ENCODE assay signal across 8 mouse cellular contexts in genomic region chr4:152434836-152435235, GRCm38 (mm10). TPM values are rescaled to one million over a fixed set of nuclear protein-coding genes. Genes with fewer than 3 reads are reported as not detected.
DNase-seq lines count a peak whose midpoint lies in the region; ATAC-seq and TF ChIP-seq lines count a peak whose summit lies in the region.

No protein-coding gene starts in this region.

- DNase-seq in CD4-positive helper T cell, adult 2 months (ENCODE audit: low read depth, low spot score), result peak; percentile 71
- peak; percentile 28 for DNase-seq in c-Kit-negative CD71-positive TER-119-positive erythroid progenitor cells, embryonic 14.5 days (ENCODE audit: low read depth, low spot score)
- DNase-seq in forebrain, embryonic 11.5 days (ENCODE audit: low spot score), result peak; percentile 96
- DNase-seq in kidney, postnatal 10 days, result peak; percentile 94
- DNase-seq in liver, adult 2 months (ENCODE audit: extremely low read depth, low read depth, low spot score), result peak; percentile 29
- peak; percentile 91 for DNase-seq in neural tube, embryonic 11.5 days (ENCODE audit: low spot score)

- H3K9me3 ChIP-seq in forebrain, embryonic 11.5 days (ENCODE audit: control insufficient read depth, low read length), result no peaks in the 10 kb centered on the region
- no peaks in the 10 kb centered on the region for H3K9me3 ChIP-seq in heart, embryonic 15.5 days (replicated peaks)
- no peaks in the 10 kb centered on the region for H3K9me3 ChIP-seq in neural tube, embryonic 11.5 days (ENCODE audit: control insufficient read depth, low read length)
- no peaks in the 10 kb centered on the region for H3K9me3 ChIP-seq in stomach, embryonic 16.5 days (replicated peaks; ENCODE audit: control insufficient read depth, low read length)

- H3K4me2 ChIP-seq in forebrain, embryonic 11.5 days (ENCODE audit: low read depth, low read length, severe bottlenecking), result peak overlapping the region; percentile 52
- H3K4me2 ChIP-seq in heart, embryonic 15.5 days, result peak overlapping the region; percentile 51
- H3K4me2 ChIP-seq in neural tube, embryonic 11.5 days (ENCODE audit: low read depth), result peak overlapping the region; percentile 51
- peak overlapping the region; percentile 48 for H3K4me2 ChIP-seq in stomach, embryonic 16.5 days (ENCODE audit: low read depth, low read length)

- H3K36me3 ChIP-seq in forebrain, embryonic 11.5 days (ENCODE audit: control insufficient read depth, insufficient read depth, low read length), result no peaks in the 10 kb centered on the region
- H3K36me3 ChIP-seq in heart, embryonic 15.5 days, result no peaks in the 10 kb centered on the region
- no peaks in the 10 kb centered on the region for H3K36me3 ChIP-seq in liver, adult 2 months (ENCODE audit: control insufficient read depth, insufficient read depth, low read length)
- H3K36me3 ChIP-seq in neural tube, embryonic 11.5 days (ENCODE audit: control insufficient read depth, insufficient read depth, low read length), result no peaks in the 10 kb centered on the region
- H3K36me3 ChIP-seq in stomach, embryonic 16.5 days (ENCODE audit: control insufficient read depth, insufficient read depth, low read length), result no peaks in the 10 kb centered on the region

- TF ChIP-seq POLR2A in liver, adult 2 months (IDR thresholded peaks at IDR 0.05; ENCODE audit: extremely low read depth, insufficient read depth, low read length), result no peak

- WGBS in forebrain, embryonic 11.5 days, result 1% methylated on average over 9 of the region's 9 CpGs
- 10% methylated on average over 9 of the region's 9 CpGs for WGBS in heart, embryonic 15.5 days
- WGBS in liver, adult 2 months, result 5% methylated on average over 9 of the region's 9 CpGs
- WGBS in neural tube, embryonic 11.5 days, result 0% methylated on average over 9 of the region's 9 CpGs
- WGBS in stomach, embryonic 16.5 days, result 5% methylated on average over 9 of the region's 9 CpGs

- H3K79me2 ChIP-seq in liver, adult 2 months (ENCODE audit: control insufficient read depth, insufficient read depth, low read length), result no peaks in the 10 kb centered on the region

- no peak overlapping the region for H3K27ac ChIP-seq in forebrain, embryonic 11.5 days (ENCODE audit: low read depth, low read length)
- H3K27ac ChIP-seq in heart, embryonic 15.5 days, result no peak overlapping the region
- no peak overlapping the region for H3K27ac ChIP-seq in liver, adult 2 months (replicated peaks; ENCODE audit: insufficient read depth, low read depth, low read length)
- H3K27ac ChIP-seq in neural tube, embryonic 11.5 days (ENCODE audit: low read depth, low read length), result no peak overlapping the region
- H3K27ac ChIP-seq in stomach, embryonic 16.5 days (ENCODE audit: low read length), result no peak overlapping the region

- ATAC-seq in forebrain, embryonic 11.5 days (replicated peaks; ENCODE audit: low FRiP score), result peak; percentile 93
- peak; percentile 74 for ATAC-seq in heart, embryonic 15.5 days (replicated peaks; ENCODE audit: insufficient number of reproducible peaks, insufficient read depth, low FRiP score, low read depth)
- peak; percentile 93 for ATAC-seq in neural tube, embryonic 11.5 days (ENCODE audit: insufficient read depth, low FRiP score, low TSS enrichment)
- peak; percentile 79 for ATAC-seq in stomach, embryonic 16.5 days (ENCODE audit: insufficient read depth, low FRiP score)

- no peak overlapping the region; the same call in 1 of the 2 replicates for H3K4me3 ChIP-seq in forebrain, embryonic 11.5 days (ENCODE audit: low read depth, low read length)
- H3K4me3 ChIP-seq in heart, embryonic 15.5 days, result 0 out of 2 replicates have a peak overlapping the region, but pooled peaks have one; percentile 14
- no peak overlapping the region for H3K4me3 ChIP-seq in liver, adult 2 months (ENCODE audit: insufficient read depth, low read depth, low read length)
- no peak overlapping the region; the same call in 1 of the 2 replicates for H3K4me3 ChIP-seq in neural tube, embryonic 11.5 days (ENCODE audit: low read depth, low read length)
- peak overlapping the region; percentile 23 for H3K4me3 ChIP-seq in stomach, embryonic 16.5 days (replicated peaks; ENCODE audit: low read length)

- H3K4me1 ChIP-seq in forebrain, embryonic 11.5 days (replicated peaks; ENCODE audit: control insufficient read depth, insufficient read depth, low read length), result no peaks in the 10 kb centered on the region; the same call in 1 of the 2 replicates
- H3K4me1 ChIP-seq in heart, embryonic 15.5 days (replicated peaks), result 0 out of 2 replicates have a peak, but pooled peaks cover 4% of the 10 kb centered on the region
- no peaks in the 10 kb centered on the region for H3K4me1 ChIP-seq in liver, adult 2 months (ENCODE audit: control insufficient read depth, insufficient read depth, low read length)
- H3K4me1 ChIP-seq in neural tube, embryonic 11.5 days (ENCODE audit: control insufficient read depth, insufficient read depth, low read length), result no peaks in the 10 kb centered on the region
- 0 out of 2 replicates have a peak, but pooled peaks cover 3% of the 10 kb centered on the region for H3K4me1 ChIP-seq in stomach, embryonic 16.5 days (ENCODE audit: control insufficient read depth, insufficient read depth, low read length)

- peak overlapping the region; percentile 33; the same call in 1 of the 2 replicates for H3K9ac ChIP-seq in forebrain, embryonic 11.5 days (ENCODE audit: low read length)
- no peak overlapping the region for H3K9ac ChIP-seq in heart, embryonic 15.5 days
- H3K9ac ChIP-seq in liver, adult 2 months (ENCODE audit: low read depth, low read length), result no peak overlapping the region
- H3K9ac ChIP-seq in neural tube, embryonic 11.5 days (ENCODE audit: low read length), result 0 out of 2 replicates have a peak overlapping the region, but pooled peaks have one; percentile 39
- H3K9ac ChIP-seq in stomach, embryonic 16.5 days (ENCODE audit: low read length), result no peak overlapping the region

- no peaks in the 10 kb centered on the region for H3K27me3 ChIP-seq in forebrain, embryonic 11.5 days (ENCODE audit: control insufficient read depth, insufficient read depth, low read length)
- H3K27me3 ChIP-seq in heart, embryonic 15.5 days, result peaks cover 5% of the 10 kb centered on the region
- no peaks in the 10 kb centered on the region for H3K27me3 ChIP-seq in liver, adult 2 months (ENCODE audit: control insufficient read depth, insufficient read depth, low read length)
- no peaks in the 10 kb centered on the region for H3K27me3 ChIP-seq in neural tube, embryonic 11.5 days (ENCODE audit: control insufficient read depth, insufficient read depth, low read length)
- H3K27me3 ChIP-seq in stomach, embryonic 16.5 days (ENCODE audit: control insufficient read depth, insufficient read depth, low read length), result no peaks in the 10 kb centered on the region

- peak; percentile 91 for TF ChIP-seq CTCF in liver, adult 2 months (IDR thresholded peaks at IDR 0.05; ENCODE audit: low read depth, low read length)

RNA-seq across cellular contexts. Expression of gene Nphp4, which starts 41.7 kb away (rescaled TPM):
- 5.9 and 7.6 TPM in 2 replicates for polyA plus RNA-seq in forebrain, embryonic 11.5 days (2014; fragmentation: Nextera tagmentation; extraction: Ambion mirVana)
- polyA plus RNA-seq in heart, embryonic 15.5 days (2015; fragmentation: Nextera tagmentation; extraction: Ambion mirVana), result 1.3 and 1.9 TPM in 2 replicates
- total RNA-seq in liver, adult 2 months (2014; rRNA removed), result not detected in 2 replicates
- polyA plus RNA-seq in liver, adult 2 months (2012; rRNA removed), result 0.04 and 0.07 TPM in 2 replicates
- polyA plus RNA-seq in neural tube, embryonic 11.5 days (2014; fragmentation: Nextera tagmentation; extraction: Ambion mirVana), result 4.6 and 5.0 TPM in 2 replicates
- polyA plus RNA-seq in stomach, embryonic 16.5 days (2015; fragmentation: Nextera tagmentation; extraction: Ambion mirVana), result 2.2 and 2.4 TPM in 2 replicates

RNA-seq across cellular contexts. Expression of gene Kcnab2, which starts 42.8 kb away (rescaled TPM):
- polyA plus RNA-seq in forebrain, embryonic 11.5 days (2014; fragmentation: Nextera tagmentation; extraction: Ambion mirVana), result 10.5 and 13.2 TPM in 2 replicates
- 3.6 and 15.2 TPM in 2 replicates for polyA plus RNA-seq in heart, embryonic 15.5 days (2015; fragmentation: Nextera tagmentation; extraction: Ambion mirVana)
- total RNA-seq in liver, adult 2 months (2014; rRNA removed), result 0.37 and 1.1 TPM in 2 replicates
- polyA plus RNA-seq in liver, adult 2 months (2012; rRNA removed), result 0.59 and 0.76 TPM in 2 replicates
- polyA plus RNA-seq in neural tube, embryonic 11.5 days (2014; fragmentation: Nextera tagmentation; extraction: Ambion mirVana), result 8.5 and 8.6 TPM in 2 replicates
- 5.8 and 6.3 TPM in 2 replicates for polyA plus RNA-seq in stomach, embryonic 16.5 days (2015; fragmentation: Nextera tagmentation; extraction: Ambion mirVana)

Comparison
In these comparisons a context has a peak if more than half of its experiments do, and no peak if none do; other contexts are left out.
1. DNase-seq: peak in every context shown above with its lines; median percentile 96 in forebrain, embryonic 11.5 days; 94 in kidney, postnatal 10 days; 91 in neural tube, embryonic 11.5 days; 71 in CD4-positive helper T cell, adult 2 months; 29 in liver, adult 2 months; 28 in c-Kit-negative CD71-positive TER-119-positive erythroid progenitor cells, embryonic 14.5 days.
2. H3K4me3 ChIP-seq: peak in heart, embryonic 15.5 days (single experiment) and stomach, embryonic 16.5 days (single experiment); none in forebrain, embryonic 11.5 days (single experiment), liver, adult 2 months (single experiment) and neural tube, embryonic 11.5 days (single experiment).
3. H3K9ac ChIP-seq: peak in forebrain, embryonic 11.5 days (single experiment) and neural tube, embryonic 11.5 days (single experiment); none in heart, embryonic 15.5 days (single experiment), liver, adult 2 months (single experiment) and stomach, embryonic 16.5 days (single experiment).
4. Peak in every context shown above with its lines, with median percentiles within 50 percentile points of each other: ATAC-seq and H3K4me2 ChIP-seq.